Mouse (Mus musculus) forebrain, embryonic 12.5 days (tissue): ENCODE results near the gene Samd14. TPM values are rescaled to one million over a fixed set of nuclear protein-coding genes. Genes with fewer than 3 reads are reported as not detected.

Experiments used
- ATAC-seq: fragments of 200-750 bp; cut with Nextera tagmentation; 2 replicates; pipeline ENCODE4 v1.8.0; 2017; ENCODE audit warnings: moderate TSS enrichment; ENCODE audit not compliant: low FRiP score
- H3K27ac ChIP-seq: fragments of 300-500 bp; sonication (generic); 2 replicates; pipeline ENCODE4 v1.5.1; 2016; ENCODE audit warnings: mild to moderate bottlenecking
- H3K27me3 ChIP-seq: fragments of 300-500 bp; sonication (generic); 2 replicates; pipeline ENCODE4 v1.6.1; 2016; ENCODE audit warnings: mild to moderate bottlenecking
- H3K36me3 ChIP-seq: fragments of 300-500 bp; sonication (generic); replicated peaks from 2 replicates; pipeline ENCODE4 v1.6.1; 2016; ENCODE audit warnings: mild to moderate bottlenecking
- H3K4me1 ChIP-seq: fragments of 300-500 bp; sonication (generic); 2 replicates; pipeline ENCODE4 v1.6.1; 2016
- H3K4me2 ChIP-seq: fragments of 300-500 bp; sonication (generic); 2 replicates; pipeline ENCODE4 v1.6.1; 2016; ENCODE audit warnings: mild to moderate bottlenecking, moderate library complexity
- H3K4me3 ChIP-seq: fragments of 300-500 bp; sonication (generic); replicated peaks from 2 replicates; pipeline ENCODE4 v1.5.1; 2016; ENCODE audit warnings: mild to moderate bottlenecking
- H3K9ac ChIP-seq: fragments of 300-500 bp; sonication (generic); 2 replicates; pipeline ENCODE4 v1.6.1; 2016; ENCODE audit warnings: mild to moderate bottlenecking
- H3K9me3 ChIP-seq: fragments of 300-500 bp; sonication (generic); 2 replicates; pipeline ENCODE4 v1.6.1; 2016
- WGBS: fragments of 180-500 bp; shearing (Covaris S2); methylation state at CpG from one replicate; pipeline ENCODE4 v1.1.7; 2016; 5-methylcytosine and 5-hydroxymethylcytosine counted together
- polyA plus RNA-seq: library from polyadenylated mRNA; unstranded; fragments of >200 nt; fragmentation: Nextera tagmentation; extraction: Ambion mirVana; gene quantifications from 2 replicates; pipeline ENCODE4 v1.2.1, GENCODE M21; 2016

The Samd14 gene
- polyA plus RNA-seq, 1 experiment from 2014 or later: 80.5 TPM

GRCm38 (mm10) chr11:94978178-94978915, 31.3 kb upstream of the Samd14 start:
- H3K4me3 ChIP-seq: peak overlapping the region; percentile 25
- peak; percentile 70 for ATAC-seq
- no peaks in the 10 kb centered on the region for H3K9me3 ChIP-seq
- no peaks in the 10 kb centered on the region for H3K27me3 ChIP-seq
- peak overlapping the region; percentile 90 for H3K27ac ChIP-seq
- peaks cover 17% of the 10 kb centered on the region for H3K4me1 ChIP-seq
- H3K9ac ChIP-seq: peak overlapping the region; percentile 56; the same call in 1 of the 2 replicates
- no peaks in the 10 kb centered on the region for H3K36me3 ChIP-seq
- peak overlapping the region; percentile 47 for H3K4me2 ChIP-seq
- WGBS: 44% methylated on average over 9 of the region's 9 CpGs

GRCm38 (mm10) chr11:94978947-94979346, 30.7 kb upstream of the Samd14 start:
- peaks cover 15% of the 10 kb centered on the region for H3K4me1 ChIP-seq
- peak overlapping the region; percentile 56; the same call in 1 of the 2 replicates for H3K9ac ChIP-seq
- H3K27me3 ChIP-seq: no peaks in the 10 kb centered on the region
- WGBS: 0% methylated on average over 20 of the region's 20 CpGs
- H3K4me2 ChIP-seq: peak overlapping the region; percentile 47
- H3K9me3 ChIP-seq: no peaks in the 10 kb centered on the region
- peak overlapping the region; percentile 25 for H3K4me3 ChIP-seq
- ATAC-seq: peak; percentile 94
- H3K27ac ChIP-seq: peak overlapping the region; percentile 90
- no peaks in the 10 kb centered on the region for H3K36me3 ChIP-seq

GRCm38 (mm10) chr11:94979462-94980179, 30.1 kb upstream of the Samd14 start:
- ATAC-seq: peak; percentile 15
- peaks cover 15% of the 10 kb centered on the region for H3K4me1 ChIP-seq
- WGBS: 78% methylated on average over 11 of the region's 11 CpGs
- no peak overlapping the region for H3K9ac ChIP-seq
- H3K27ac ChIP-seq: no peak overlapping the region
- no peak overlapping the region for H3K4me3 ChIP-seq
- no peaks in the 10 kb centered on the region for H3K36me3 ChIP-seq
- H3K9me3 ChIP-seq: no peaks in the 10 kb centered on the region
- H3K4me2 ChIP-seq: peak overlapping the region; percentile 47
- H3K27me3 ChIP-seq: no peaks in the 10 kb centered on the region

GRCm38 (mm10) chr11:94985140-94985539, 24.5 kb upstream of the Samd14 start:
- WGBS: 41% methylated on average over 1 of the region's 1 CpGs
- Histone ChIP-seq H3K9ac (no peak overlapping the region), H3K4me1 (peaks cover 34% of the 10 kb centered on the region), H3K27ac (no peak overlapping the region), H3K9me3 (no peaks in the 10 kb centered on the region), H3K27me3 (no peaks in the 10 kb centered on the region), H3K4me3 (no peak overlapping the region), H3K36me3 (no peaks in the 10 kb centered on the region), H3K4me2 (no peak overlapping the region)
- no peak for ATAC-seq

- 86% methylated on average over 5 of the region's 5 CpGs for WGBS
- H3K9ac ChIP-seq: no peak overlapping the region
Observed at GRCm38 (mm10) chr11:94985822-94986221, 23.9 kb upstream of the Samd14 start.

GRCm38 (mm10) chr11:94986435-94986834, 23.2 kb upstream of the Samd14 start:
- 73% methylated on average over 2 of the region's 2 CpGs for WGBS

More at GRCm38 (mm10) chr11:94985822-94986221, 23.9 kb upstream of the Samd14 start:
- no peak for ATAC-seq
- H3K4me3 ChIP-seq: no peak overlapping the region
- no peaks in the 10 kb centered on the region for H3K9me3 ChIP-seq
- peaks cover 39% of the 10 kb centered on the region for H3K4me1 ChIP-seq
- no peaks in the 10 kb centered on the region for H3K27me3 ChIP-seq
- no peaks in the 10 kb centered on the region for H3K36me3 ChIP-seq
- H3K4me2 ChIP-seq: no peak overlapping the region
- H3K27ac ChIP-seq: no peak overlapping the region

GRCm38 (mm10) chr11:94987341-94987740, 22.3 kb upstream of the Samd14 start:
- ATAC-seq: no peak
- no peaks in the 10 kb centered on the region for H3K36me3 ChIP-seq
- no peaks in the 10 kb centered on the region for H3K27me3 ChIP-seq
- WGBS: 51% methylated on average over 6 of the region's 6 CpGs
- H3K9me3 ChIP-seq: no peaks in the 10 kb centered on the region
- no peak overlapping the region for H3K4me3 ChIP-seq
- H3K4me1 ChIP-seq: peaks cover 42% of the 10 kb centered on the region
- H3K4me2 ChIP-seq: no peak overlapping the region
- H3K9ac ChIP-seq: no peak overlapping the region
- H3K27ac ChIP-seq: no peak overlapping the region

More at GRCm38 (mm10) chr11:94986435-94986834, 23.2 kb upstream of the Samd14 start:
- no peak overlapping the region for H3K27ac ChIP-seq
- H3K4me3 ChIP-seq: no peak overlapping the region
- ATAC-seq: no peak
- H3K36me3 ChIP-seq: no peaks in the 10 kb centered on the region
- no peaks in the 10 kb centered on the region for H3K27me3 ChIP-seq
- H3K4me2 ChIP-seq: no peak overlapping the region
- no peak overlapping the region for H3K9ac ChIP-seq
- H3K9me3 ChIP-seq: no peaks in the 10 kb centered on the region
- peaks cover 39% of the 10 kb centered on the region for H3K4me1 ChIP-seq

GRCm38 (mm10) chr11:94987851-94988250, 21.8 kb upstream of the Samd14 start:
- Histone ChIP-seq H3K4me1 (peaks cover 48% of the 10 kb centered on the region), H3K27ac (no peak overlapping the region), H3K36me3 (no peaks in the 10 kb centered on the region), H3K4me3 (no peak overlapping the region), H3K9ac (no peak overlapping the region), H3K9me3 (no peaks in the 10 kb centered on the region), H3K27me3 (no peaks in the 10 kb centered on the region), H3K4me2 (no peak overlapping the region)
- ATAC-seq: no peak
- WGBS: 83% methylated on average over 8 of the region's 8 CpGs

- Histone ChIP-seq H3K27ac (peak overlapping the region; percentile 94), H3K9me3 (no peaks in the 10 kb centered on the region), H3K4me1 (peaks cover 59% of the 10 kb centered on the region), H3K9ac (peak overlapping the region; percentile 71), H3K36me3 (no peaks in the 10 kb centered on the region), H3K27me3 (no peaks in the 10 kb centered on the region), H3K4me3 (peak overlapping the region; percentile 54), H3K4me2 (peak overlapping the region; percentile 97)
- 20% methylated on average over 10 of the region's 10 CpGs for WGBS
- no peak for ATAC-seq
Observed at GRCm38 (mm10) chr11:94988780-94989561, 20.7 kb upstream of the Samd14 start.

- H3K36me3 ChIP-seq: no peaks in the 10 kb centered on the region; the same call in 1 of the 2 replicates
- peak overlapping the region; percentile 71 for H3K9ac ChIP-seq
- H3K27me3 ChIP-seq: no peaks in the 10 kb centered on the region
- peak; percentile 73 for ATAC-seq
- peak overlapping the region; percentile 97 for H3K4me2 ChIP-seq
- peaks cover 65% of the 10 kb centered on the region for H3K4me1 ChIP-seq
- H3K9me3 ChIP-seq: no peaks in the 10 kb centered on the region
- peak overlapping the region; percentile 94 for H3K27ac ChIP-seq
- WGBS: 1% methylated on average over 12 of the region's 12 CpGs
- peak overlapping the region; percentile 54 for H3K4me3 ChIP-seq
Observed at GRCm38 (mm10) chr11:94989562-94990017, 20.1 kb upstream of the Samd14 start.

GRCm38 (mm10) chr11:94990102-94990748, 19.5 kb upstream of the Samd14 start:
- Histone ChIP-seq H3K27me3 (no peaks in the 10 kb centered on the region), H3K36me3 (no peaks in the 10 kb centered on the region; the same call in 1 of the 2 replicates), H3K4me3 (peak overlapping the region; percentile 96), H3K9ac (peak overlapping the region; percentile 94), H3K9me3 (no peaks in the 10 kb centered on the region), H3K4me1 (peaks cover 69% of the 10 kb centered on the region), H3K4me2 (peak overlapping the region; percentile 97), H3K27ac (peak overlapping the region; percentile 94)
- ATAC-seq: no peak
- WGBS: 41% methylated on average over 6 of the region's 6 CpGs
